Mouse (Mus musculus): ENCODE data around the gene Elovl6. TPM values are rescaled to one million over a fixed set of nuclear protein-coding genes. Genes with fewer than 3 reads are reported as not detected.

Gene Elovl6
- total RNA-seq, 2 experiments from 2014 or later: 11.8 to 12.3 TPM

DNA sequence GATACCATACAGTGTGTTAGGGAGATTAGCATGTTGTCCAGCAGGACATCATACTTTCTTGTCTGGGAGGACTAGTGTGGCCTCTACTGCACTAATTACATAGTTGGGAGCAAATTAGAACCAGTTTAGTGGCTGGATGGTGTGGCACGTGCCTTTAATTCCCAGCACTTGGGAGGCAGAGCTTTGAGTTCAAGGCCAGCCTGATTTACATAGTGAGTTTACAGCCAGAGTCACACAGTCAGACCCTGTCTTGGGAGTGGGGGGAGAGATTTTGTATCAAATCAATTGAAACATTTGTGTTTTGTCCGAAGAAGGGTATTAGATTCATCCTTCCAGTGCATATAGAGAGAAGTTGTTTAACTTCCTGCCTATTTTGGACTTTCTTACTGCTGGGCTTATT, 8.7 kb downstream of the Elovl6 start:
- DNase-seq (ENCODE audit: low spot score in 2 of 2): no peak

DNA sequence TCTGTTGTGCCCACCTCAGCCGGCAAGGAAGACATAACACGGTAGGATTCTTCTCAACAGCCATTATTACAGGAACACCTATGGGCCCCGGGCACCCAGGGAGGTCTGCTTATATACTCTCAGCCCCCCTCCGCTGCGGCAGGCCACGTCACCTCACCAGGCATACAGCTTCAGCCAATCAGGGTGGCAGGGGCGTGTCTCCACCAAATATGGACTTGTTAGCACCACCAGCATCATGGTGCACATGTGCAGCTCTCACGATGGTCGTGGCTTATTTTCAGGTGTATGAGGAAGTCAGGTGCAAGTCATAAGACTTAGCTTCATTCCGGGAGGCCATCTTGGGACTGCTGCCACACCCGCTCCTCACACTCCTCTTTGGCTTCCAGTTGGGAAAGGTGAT, 9.3 kb downstream of the Elovl6 start:
- DNase-seq (ENCODE audit: low spot score in 2 of 2): no peak

DNA sequence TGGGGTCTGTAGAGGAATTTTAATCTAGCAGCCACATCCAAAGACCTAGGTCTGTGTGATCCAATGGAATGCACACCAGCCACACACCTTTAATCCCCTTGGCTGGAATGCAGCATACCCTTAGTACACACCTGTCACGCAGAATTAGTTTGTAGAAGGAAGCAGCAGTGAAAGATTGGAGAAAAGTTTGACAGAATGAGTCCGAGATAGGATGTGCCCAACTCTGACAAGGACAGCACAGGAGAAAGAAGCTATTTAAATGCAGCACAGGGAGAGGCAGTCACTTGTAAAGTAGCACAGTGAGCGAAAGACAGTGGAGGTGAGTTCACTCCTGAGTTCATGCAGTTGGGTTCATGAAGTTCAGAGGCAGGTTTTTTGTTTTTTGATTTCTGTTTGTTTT, 11.2 kb downstream of the Elovl6 start:
- no peak for DNase-seq (ENCODE audit: low spot score in 2 of 2)

DNA sequence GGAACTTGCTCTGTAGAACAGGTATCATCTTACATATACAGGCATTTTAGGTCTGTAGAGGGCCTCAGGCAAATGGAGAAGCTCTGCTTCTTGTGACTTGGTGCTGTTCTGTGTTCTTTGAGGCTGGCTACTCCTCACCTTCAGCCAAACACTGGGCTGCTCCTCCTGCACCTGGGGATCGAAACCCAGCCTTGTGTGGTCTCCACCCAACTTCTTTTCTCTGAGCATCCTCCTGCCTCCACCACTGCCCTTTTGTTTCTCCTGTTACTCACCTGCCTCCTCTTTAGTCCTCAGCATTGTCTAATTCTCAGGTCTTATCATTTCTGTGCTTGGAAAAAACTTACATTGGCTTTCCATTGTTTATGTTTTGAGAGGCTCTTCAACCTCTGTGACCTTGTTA, 12.1 kb downstream of the Elovl6 start:
- DNase-seq (ENCODE audit: low spot score in 2 of 2): no peak

DNA sequence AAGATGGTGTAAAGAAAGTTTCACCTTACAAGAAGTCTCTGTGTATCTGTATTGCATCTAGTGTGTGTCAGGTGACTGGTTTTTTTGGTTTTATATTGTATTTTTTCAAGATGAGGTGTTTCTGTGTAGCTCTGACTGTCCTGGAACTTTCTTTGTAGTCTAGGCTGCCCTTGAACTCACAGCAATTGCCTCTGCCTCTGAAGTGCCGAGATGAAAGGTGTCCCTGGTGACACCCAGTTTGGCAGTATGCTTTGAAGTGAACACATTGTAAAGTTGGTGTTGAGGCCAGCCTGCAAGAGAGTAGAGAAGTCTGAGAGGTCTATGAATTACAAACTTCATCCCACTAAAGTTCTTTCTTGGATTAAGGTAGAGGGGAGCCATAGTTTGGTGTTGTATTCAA, 13.1 kb downstream of the Elovl6 start:
- no peak for DNase-seq (ENCODE audit: low spot score in 2 of 2)

DNA sequence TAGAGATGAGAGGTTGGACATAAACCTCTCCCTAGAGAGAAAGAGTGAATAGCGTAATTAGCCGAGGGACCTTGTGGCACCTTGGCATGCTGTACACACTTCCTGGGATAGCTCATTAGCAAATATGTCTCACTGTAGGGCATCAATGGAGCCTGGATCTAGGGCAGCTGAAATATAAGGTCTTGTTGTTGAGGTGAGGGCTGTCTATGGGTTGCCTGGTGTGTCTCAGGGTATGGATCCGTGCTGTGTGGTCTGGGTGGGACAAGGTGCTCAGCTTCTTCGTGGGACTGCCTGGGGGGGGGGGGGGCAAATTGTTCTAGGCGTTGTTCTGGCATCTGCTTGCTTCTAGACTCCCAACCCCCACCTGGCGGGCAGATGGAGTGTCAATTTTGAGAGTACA, 13.6 kb downstream of the Elovl6 start:
- no peak for DNase-seq (ENCODE audit: low spot score in 2 of 2)

DNA sequence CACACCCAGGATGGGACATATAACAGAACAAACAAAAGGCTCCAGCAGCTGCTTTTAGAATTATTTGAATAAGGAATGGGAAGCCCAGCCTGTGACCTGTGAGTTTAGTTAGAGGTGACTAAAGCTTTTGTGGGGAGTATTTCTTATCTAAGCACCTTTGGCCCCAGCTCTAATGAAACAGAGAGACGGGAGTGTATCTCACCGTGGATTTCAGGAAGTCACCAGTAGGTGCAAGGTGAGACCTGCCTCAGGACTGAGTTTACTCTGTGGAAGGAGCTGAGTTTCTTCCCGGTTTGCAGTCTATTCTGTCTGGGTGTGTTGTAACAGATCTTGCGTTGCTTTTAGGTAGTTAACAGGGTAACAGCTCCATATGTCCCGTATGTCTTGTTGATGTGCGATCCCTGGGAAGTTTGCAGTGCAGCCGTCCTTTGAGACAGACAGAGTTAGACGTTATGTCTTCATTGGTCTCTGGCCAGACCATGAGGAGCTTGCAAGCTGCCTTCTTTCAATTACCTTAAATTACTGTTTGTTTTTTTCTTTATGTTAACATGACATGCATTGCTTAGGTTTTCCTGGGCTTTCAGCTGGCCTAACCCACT, 15.8 kb downstream of the Elovl6 start:
- DNase-seq (ENCODE audit: low spot score in 2 of 2): no peak

DNA sequence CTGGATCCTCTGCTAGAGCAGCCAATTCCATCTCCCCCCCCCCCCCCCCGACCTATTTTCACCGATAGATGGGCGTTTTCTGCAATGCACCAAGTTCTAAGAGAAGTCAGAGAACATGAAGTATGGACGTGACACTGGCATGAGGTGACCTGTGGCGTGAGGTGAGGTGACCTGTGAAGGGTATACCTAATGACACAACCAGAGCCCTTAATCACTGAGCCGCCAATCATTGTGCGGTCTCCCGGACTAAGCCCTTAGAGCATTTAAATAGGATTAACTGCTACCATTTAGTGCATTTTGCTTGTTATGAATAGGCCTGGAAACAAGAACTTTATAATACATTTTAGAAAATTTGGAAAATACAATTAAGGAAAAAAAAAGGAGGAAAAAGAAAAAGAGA, 16.6 kb downstream of the Elovl6 start:
- no peak for DNase-seq (ENCODE audit: low spot score in 2 of 2)

DNA sequence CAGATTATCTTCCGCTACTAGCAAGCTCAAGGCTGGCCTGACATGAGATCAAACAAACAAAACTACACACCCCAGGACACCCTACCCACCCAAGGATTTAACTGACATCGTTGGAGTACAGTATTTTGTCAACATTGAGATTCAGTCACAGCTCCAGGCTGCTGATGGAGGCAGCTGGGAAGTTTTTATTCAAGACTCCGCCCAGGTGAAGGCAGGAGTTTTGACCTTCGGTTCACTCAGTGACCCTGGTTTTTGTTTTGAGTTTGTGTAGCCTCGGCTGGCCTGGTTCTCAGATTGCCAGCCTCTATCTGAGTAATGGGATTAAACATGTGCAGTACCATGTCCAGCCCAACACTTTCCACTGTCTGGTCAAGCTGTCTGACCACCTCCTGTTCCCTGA, 17.4 kb downstream of the Elovl6 start:
- no peak for DNase-seq (ENCODE audit: low spot score in 2 of 2)

DNA sequence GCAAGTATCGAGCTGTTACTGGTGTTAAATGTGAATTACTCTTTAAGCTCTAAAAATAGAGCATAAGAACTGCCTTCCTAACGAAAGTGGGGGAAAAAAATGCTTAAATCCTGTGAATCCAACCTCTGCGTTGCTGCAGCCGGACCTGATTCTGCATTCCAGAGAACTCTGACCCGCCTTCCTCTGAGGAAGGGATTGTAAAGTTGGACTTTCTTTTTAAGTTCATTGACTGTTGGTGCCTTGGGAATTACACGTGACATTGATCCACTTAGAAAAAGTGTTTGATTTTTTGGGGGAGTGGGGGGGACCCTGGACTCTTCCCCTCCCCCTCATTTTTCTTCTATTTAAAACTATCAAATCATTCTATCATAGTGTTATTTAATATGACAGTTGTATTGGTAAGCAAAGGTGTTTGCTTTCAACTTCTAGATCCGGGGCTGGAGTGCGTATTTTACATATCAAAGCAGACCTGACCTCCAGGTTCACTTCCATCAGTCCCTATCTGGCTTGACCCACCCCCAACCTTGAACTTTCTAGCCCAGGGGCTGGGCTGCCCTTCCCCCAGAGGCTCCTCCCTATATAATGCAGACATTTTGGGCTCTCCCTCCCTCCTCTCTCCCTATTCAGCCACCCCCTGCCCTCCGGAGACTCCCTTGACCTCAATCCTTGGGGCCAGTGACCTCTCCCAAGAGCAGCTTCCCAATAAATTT, 19.6 kb downstream of the Elovl6 start:
- no peak for DNase-seq (ENCODE audit: low spot score in 2 of 2)

DNA sequence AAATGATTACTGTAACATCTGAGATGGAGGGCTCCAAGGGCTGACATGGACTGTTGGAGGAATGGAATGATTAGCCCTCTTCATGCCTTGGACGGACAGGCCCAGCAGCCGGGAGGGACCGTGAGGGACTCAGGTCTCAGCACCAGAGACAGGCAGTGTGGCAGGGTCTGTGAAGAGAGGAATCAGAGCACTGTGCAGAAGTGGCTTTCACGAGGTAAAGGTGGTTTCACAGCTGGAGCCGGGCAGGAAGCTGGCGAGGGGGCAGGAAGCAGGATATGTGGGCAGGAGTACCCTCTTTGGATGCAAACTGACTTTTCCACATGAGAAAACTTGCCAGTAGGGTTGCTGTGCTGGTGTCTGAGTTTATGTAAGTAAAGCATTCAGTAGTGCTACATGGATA, 20.2 kb downstream of the Elovl6 start:
- DNase-seq (ENCODE audit: low spot score in 2 of 2): no peak

DNA sequence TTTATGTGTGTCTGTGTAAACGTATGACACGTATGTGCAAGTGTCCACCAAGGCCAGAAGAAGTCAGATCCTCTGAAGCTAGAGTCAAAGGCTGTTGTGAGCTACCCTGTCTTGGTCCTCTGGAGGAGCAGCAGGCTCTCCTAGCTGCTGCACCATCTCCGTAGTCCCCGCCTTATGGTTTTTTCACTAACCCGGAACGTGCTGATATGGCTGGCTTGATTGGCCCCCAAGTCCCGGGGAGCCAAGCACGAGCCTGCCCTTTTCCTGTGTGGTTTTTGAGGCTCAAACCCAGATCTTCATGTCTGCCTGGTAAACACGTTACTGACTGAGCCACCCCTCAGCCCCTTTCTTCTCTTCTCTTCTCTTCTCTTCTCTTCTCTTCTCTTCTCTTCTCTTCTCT, 21.0 kb downstream of the Elovl6 start:
- no peak for DNase-seq (ENCODE audit: low spot score in 2 of 2)

DNA sequence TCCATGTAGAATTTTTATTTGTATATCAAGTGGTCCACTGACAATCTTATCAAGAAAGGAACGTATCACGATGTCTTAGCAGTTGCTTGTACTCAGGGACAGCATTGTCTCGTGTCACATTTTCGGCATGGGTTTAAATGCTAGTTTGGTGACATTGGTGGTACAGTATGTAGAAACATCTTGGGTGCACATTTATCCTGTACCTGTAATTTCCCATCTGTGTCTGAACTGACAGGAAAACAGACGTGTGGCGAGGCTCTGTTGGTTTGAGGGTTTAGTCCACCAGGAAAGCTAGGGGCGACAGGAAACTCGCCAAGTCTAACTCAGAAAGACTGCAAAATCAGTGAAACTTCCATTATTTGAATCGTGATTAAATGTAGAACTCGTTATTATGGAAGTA, 21.5 kb downstream of the Elovl6 start:
- DNase-seq (ENCODE audit: low spot score in 2 of 2): no peak

DNA sequence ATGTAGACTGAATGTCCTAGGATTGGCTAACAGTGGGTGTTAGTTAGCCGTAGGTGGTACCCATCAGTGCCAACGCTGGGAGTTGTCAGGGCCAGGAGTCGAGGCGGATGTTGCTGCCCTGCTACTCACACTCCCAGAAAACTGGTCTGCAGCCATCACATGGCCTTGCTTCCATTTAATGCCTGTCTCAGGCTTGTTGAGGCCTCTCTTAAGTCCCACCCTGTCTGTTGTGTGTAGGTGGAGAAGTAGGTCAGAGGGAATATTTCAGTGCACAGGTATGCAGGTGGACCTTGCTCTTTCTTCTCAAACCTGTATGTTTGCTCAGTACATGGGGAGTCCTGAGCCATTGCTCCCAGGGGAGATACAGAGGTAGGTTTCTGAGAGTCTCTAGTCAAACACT, 22.3 kb downstream of the Elovl6 start:
- DNase-seq (ENCODE audit: low spot score in 2 of 2): no peak

DNA sequence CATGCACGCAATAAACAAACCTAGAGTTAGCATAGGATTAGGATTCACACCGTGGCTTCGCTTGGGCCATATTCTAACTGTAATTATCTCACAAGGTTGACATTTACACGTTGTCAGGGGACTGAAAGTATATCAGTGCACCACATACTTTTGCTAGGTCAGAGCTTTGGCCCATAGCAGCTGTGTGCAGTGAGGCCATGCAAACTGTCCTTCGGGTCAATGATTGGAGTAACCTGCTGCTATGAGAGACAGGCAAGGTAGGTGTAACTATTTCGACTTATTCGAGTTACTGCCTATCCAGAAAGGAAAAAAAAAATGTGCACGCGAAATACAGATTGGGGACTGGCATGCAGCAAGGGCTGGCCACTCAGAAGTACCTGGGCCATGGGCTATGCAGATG, 24.9 kb downstream of the Elovl6 start:
- no peak for DNase-seq (ENCODE audit: low spot score in 2 of 2)

DNA sequence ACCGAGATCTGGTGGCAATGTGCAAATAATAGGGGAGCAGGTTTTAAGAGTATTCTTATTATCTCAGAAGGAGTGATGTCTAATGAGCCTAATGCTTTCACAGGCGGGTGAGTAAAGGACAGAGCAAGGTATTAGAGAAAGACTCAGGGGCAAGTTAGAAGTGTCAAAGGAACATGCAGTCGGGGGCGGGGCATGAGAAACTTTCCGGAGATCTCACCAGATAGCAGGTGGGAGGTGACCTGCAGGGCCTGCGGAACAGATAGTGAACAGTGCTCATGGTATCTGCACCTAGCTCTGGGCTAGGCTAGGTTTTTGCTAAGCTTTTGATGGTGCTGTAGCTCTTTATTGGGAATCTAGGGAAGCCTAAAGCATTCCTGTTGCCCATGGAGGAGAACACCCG, 25.4 kb downstream of the Elovl6 start:
- no peak for DNase-seq (ENCODE audit: low spot score in 2 of 2)

DNA sequence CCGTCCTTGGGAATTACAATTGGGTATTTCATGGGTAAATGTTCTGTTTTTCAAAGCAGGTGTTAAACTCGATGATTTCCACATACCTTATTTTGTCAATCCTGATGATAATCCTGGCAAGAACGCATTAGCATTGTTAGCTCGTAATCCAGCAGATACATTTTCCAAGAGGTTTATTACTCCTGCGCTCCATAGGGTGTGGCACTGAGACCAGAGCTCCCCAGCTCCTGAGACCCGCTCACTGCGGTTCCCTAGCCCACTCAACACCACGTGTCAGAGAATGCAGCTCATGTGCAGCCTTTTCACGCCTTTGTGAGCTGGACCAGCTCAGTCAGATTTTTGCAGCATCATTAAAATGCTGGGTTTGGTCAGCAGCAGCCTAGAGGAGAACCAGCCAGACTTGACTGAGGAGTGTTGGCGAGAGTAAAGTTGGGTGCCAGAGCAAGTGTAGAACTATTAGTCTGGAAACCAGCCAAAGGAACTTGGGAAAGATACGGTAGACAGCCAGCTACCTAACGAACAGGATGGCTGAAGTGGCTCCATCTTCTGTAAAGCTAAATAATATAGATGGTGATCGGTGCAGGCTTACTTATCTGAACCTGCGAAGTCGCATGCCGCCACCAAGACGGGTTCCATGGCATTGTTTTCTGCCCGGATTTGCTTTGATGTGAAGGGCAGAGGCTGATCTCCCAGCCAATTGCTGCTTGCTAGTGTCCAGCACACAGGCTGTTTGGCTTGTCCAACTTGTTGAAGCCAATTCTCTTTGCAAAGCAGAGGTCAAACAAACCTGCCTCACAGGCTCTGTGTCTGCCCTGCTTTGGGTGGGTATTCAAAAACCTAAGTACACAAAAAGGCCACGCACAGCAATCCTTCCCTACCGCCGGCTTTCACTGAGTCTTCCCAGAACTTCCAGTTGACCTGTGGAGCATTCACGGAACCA, 26.1 kb downstream of the Elovl6 start:
- no peak for DNase-seq (ENCODE audit: low spot score in 2 of 2)

DNA sequence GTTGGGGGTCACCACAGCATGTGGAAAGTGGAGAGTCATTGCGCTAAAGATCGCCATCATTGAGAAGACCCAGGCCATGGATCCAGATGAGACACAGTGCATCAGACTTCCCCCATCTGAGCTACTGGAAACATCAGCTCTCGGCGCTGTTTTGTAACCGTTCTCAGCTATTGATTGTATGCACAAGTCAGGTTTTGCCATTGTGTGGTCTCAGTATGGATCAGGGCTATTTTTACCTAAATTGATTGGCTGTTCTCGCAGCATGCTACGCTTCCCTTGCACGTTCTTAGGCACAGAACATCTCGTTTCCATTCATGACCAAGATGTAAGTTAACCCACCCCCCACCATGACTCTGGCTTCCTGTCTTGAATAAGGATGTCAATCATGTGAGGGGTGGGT, 27.9 kb downstream of the Elovl6 start:
- DNase-seq (ENCODE audit: low spot score in 2 of 2): no peak

DNA sequence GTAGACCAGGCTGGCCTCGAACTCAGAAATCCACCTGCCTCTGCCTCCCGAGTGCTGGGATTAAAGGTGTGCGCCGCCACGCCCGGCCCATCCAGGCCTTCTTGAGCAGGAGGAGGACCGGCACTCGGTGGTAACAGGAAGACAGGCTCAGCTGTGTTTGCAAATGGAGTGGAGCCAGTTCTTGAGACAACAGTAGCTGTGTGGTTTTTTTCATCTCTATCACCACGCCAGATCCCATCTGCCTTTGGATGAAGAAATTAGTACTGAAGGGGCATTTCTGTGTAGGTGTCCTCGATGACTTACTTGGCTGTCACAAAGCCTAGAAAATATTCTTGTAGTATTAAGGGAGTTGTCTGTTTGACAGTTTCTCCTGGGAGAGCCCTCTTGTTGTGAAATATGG, 28.9 kb downstream of the Elovl6 start:
- DNase-seq (ENCODE audit: low spot score in 2 of 2): no peak

DNA sequence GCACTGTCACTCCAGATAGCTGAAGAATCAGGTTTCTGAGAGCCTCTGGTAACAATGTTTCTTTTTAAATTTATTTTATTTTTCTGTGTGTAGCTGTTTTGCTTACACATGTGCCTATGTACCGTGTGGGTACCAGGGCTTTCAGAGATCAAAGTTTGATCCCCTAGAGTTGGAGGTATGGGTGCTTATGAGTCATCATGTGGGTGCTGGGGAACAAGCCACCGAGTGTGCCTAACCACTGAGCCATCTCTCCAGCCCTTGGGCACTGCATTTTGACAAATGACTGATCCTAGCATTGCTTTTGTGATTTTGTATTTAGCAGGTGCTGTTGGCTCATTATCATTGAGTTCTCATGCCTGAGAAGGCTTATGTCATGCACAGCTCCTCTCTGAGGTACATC, 29.7 kb downstream of the Elovl6 start:
- DNase-seq (ENCODE audit: low spot score in 2 of 2): no peak

DNA sequence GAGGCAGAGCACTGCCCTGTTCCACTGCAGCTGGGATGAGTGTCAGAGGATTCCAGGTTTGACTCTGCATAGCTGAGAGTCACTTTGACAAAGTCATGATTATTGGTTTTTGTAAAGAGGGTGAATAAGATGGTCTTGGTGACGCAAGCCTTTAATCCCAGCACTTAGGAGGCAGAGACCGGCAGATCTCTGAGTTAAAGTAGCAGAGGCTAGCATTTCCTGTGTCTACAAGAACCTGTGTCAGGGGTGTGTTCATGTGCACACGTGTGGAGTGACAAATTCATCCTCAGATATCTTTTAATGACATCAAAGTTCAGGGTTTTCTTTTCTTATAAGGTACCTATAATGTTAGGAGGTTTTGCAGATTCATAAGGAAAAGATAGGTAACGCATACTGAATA, 30.3 kb downstream of the Elovl6 start:
- no peak for DNase-seq (ENCODE audit: low spot score in 2 of 2)

DNA sequence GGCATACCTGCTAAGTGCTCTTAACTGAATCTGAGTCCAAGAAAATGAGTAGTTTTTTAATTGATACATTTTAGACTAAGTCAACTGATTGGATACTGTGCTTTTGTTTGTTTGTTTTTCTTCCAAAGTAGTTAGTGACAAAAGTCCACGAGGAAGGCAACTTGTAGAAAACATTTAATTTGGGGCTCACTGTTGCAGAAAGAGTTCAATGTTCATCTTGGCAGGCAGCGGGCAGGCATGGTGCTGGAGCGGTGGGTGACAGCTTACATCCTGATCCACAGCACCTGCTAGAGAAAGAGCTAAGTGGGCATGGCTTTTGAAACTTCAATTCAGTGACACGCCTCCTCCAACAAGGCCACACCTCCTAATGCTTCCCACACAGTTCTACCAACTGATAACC, 31.7 kb downstream of the Elovl6 start:
- no peak for DNase-seq (ENCODE audit: low spot score in 2 of 2)

Measured in gastrocnemius, postnatal 4 days (tissue).